Mouse (Mus musculus) cerebellum, postnatal 4 days (tissue): ENCODE measurements around the gene Foxm1.

Experiments used
- DNase-seq, 2 experiments: peaks; one replicate each; pipeline ENCODE4 v3.0.0; 2022; ENCODE audit warnings: low spot score in 2 of 2, mixed read lengths in 1 of 2

The Foxm1 gene

DNA sequence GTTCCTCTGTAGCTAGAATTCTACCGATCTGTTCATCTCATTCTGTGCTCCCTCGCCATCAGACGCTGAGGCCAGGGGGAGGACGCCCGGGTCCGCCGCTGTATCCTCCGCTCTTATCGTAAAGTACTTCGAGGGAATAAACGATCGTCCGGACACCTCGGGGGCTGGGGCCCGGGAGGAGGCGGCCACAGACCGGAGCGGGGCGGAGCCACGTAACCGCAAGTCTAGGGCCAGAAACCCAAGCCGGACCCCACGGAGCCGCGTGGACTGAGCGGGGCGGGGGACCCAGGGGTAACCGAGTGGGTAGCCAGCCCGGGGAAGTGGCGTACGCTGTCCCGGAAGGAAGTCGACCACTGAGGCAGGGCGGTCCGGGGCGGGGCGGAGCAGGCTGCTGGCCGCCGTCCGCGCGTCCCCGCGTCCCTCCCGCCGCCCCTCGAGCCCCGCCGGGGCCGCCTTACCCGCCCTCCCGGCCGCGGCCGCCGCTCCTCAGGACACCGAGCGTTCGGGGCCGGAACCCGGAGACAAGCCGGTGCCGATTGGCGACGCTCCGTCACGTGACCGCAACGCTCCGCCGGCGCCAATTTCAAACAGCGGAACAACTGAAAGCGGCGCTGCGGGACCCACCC, at the start of gene Foxm1, which contains the start of gene Rhno1:
TSS of gene Foxm1 (plus strand) at position 587 of the 626 bp plus-strand sequence.
TSS of gene Rhno1 (minus strand) at position 531 of the 626 bp plus-strand sequence.
- peak; percentile 55 to 86 for DNase-seq

DNA sequence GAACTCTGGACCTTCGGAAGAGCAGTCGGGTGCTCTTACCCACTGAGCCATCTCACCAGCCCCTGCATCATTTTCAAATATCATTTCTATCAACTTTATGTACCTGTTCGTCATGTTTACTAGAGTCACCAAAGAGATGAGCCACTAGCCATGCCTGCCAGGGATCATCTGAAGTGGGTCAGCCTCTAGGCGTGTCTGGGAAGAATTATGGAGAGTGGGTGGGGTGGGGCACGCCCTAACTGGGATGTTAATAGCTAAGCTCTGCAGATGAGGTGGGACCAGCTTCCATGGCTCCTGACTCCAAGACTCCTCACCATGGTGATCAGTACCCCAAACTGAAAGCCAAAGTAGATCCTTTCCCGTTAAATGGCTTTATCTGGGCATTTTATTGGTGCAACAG, 48.0 kb upstream of the Foxm1 start:
- DNase-seq = no peak

DNA sequence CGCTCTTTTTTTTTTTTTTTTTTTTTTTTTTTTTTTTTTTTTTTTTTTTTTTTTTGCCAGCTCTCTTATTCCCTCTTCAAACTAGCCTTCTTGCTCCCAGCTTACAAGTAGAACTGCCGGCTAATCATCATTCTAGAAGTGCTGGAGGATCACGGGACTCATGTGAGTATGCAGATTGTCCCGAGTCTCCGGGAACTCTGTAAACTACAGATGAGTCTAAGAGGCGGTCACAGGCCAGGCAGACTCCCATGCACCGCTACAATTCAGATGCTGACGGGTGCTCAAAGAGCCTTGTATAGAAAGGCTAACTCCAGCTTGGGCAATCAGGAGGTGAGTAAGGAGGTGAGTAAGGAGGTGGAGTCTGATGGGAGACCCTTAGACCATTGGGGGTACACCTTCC, 47.2 kb upstream of the Foxm1 start:
- DNase-seq = no peak

DNA sequence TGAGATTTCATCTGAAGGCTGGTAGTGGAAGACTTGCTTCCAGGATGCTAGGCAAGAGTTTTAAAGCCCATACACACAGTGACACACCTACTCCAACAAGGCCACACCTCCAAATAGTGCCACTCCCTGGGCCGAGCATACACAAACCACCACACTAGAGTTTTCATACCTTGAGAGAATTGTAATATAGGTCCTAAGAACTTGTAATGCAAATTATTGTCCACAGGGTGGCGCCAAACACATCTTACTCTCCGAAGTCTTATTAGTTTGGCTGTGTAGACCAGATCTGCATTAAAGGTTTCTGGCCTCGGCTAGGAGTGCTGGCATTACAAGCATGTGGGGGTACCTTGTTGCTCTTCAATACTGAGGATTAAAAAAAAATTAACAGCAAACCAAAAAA, 44.5 kb upstream of the Foxm1 start:
- peak in 1 of 2 experiments; percentile 45 for DNase-seq

DNA sequence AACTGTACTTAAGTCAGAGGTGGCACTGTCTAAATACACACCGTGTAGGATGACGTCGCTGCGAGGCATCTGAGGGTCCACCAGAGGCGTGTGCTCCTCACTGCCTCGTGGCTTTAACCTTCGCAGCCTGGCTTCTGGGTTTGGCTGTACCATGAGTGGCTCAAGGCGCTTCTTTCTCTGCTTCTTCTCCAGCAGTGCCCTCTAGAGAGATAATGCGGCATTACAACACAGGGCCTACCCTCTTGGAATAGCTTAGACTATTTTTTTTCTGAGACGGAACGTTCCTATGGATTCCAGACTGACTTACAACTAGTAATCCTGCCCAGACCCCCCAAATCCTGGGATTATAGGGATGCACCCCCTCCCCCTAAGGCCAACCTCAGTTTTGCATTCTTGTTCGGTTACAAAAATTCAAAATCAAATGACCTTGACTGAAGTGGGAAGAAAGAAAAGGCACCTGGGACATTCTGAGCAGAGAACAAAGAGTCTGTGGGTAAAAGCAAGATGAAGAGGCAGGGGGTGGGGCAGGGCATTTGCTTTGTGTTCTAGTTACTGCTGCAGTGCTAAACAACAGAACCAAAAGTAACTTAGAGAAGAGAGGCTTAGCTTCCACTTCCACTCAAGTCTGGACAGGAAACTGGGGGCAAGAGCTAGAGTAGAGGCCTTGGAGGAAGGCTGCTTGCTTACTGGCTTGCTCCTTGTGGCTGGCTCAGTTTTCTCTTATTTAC, 28.2 kb upstream of the Foxm1 start:
- peak; percentile 64 to 84 for DNase-seq

DNA sequence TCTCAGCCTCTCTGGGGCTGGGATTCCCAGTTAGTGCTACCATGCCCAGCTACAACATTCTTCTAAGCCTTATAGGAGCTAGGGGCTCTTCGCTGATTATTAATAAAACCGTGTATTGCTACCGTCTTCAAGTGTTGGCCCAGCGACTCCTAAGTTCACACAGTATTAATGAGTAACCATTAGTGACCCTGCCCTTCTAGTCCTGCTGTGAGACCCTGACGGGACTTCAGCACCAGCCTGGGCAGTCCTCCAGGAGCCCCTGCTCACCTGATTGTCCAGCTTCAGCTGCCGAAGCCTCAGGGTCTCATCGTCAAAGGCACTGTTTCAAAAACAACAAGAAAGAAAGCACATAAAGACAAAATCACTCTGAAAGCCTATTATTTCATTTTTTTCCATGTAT, 25.3 kb upstream of the Foxm1 start:
- DNase-seq = no peak

DNA sequence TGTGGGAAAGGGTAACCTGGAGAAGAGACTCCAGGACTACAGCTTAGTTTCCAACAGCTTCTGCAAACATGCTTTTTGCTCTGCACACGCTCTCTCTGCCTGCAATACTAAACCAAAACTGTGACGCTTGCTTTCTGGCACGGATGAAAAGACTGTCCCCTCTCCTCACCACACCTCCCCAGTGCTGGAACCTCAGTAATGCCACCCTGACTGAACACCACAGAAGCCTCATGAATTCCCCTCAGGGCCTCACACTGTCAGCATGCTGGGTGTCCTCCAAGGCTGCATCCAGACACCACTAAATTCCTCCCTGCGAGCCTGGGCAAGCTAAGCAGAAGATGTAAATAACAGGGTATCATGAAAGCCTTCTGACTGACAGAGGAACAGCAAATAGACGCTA, 23.9 kb upstream of the Foxm1 start:
- DNase-seq = no peak

DNA sequence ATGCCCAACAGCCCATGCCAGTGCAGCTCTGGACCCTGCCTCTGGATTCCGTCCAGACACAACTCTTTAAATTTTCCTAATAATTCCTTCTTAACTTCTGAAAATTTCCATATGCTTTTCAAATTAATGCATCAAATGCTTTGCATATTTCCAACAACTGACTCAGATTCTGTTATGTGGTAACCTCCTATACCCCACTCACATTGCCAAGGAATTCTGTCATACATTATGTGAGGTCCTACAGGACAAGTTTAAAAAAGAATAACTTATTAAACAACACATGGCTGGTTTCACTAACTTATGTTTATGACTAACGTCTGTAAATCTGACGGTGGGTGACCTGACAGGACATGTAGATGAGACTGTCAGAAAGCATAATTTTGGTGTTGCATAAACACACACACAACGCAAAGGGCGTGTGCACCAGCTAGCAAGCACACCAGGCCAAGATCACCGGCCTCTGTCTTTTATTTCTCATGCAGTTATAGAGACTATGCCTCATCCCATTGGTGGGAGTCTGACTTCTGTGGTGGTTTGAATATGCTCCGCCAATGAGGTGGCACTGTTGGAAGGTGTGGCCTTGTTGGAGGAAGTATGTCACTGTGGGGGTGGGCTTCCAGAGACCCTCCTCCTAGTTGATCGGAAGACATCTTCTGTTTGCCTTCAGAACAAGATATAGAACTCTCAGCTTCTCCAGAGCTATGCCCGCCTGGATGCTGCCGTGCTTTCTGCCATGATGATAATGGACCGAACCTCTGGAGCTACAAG, 20.6 kb upstream of the Foxm1 start:
- no peak for DNase-seq

DNA sequence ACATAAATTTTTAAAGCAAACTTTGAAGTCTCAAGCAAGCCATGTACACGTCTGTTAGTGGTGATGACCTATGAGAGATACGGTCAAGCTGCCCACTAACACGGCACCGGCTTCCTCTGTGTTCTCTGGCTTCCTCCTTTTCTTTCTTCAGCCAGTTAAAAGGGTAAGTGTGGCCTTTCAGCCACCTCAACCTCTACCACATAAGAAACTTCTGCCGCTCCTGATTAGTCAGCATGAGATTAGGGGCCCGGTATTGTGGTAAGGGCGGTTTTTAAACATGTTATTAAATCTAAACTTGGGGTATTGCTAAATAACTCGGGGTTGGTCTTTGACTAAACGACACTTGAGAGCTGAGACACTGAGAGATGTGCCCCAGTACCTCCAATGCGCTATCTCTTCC, 17.1 kb upstream of the Foxm1 start:
- no peak for DNase-seq

DNA sequence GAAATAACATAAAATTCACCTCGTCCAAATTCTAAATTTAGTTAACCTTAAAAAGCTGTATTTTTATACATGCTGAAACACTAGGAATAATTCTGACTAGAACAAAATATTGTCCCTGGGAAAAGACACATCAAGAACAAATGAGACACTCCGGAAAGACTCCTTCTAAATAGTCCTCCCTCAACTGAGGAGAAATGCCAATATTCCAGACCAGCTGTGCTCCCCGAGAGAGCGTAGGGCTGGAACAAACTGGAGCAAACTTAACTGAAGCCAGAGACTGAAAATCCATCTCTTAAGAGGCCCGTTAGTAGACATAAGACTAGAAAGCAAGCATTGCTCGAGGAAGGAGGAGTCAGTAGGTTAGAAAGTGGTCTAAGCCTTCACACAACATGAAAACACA, 16.0 kb upstream of the Foxm1 start:
- DNase-seq = no peak

DNA sequence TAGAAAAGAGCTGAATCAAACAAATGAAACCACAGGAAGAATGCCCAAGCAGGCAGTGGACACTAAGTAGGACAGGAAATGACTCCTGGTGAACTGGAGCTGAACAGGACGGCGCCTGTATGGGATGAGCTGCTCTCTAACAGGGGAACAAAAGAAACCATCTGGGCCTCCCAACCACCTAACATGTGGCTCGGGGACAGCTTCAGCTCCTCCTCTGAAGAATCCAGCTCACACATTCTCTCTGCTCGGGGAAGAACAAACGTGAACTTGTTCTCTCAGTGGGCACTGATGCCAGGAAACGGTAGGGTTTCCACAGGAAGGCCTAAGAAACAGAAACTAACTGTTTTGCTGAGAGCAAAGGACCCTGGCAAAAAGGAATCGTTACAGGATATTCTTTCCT, 13.1 kb upstream of the Foxm1 start:
- no peak for DNase-seq

DNA sequence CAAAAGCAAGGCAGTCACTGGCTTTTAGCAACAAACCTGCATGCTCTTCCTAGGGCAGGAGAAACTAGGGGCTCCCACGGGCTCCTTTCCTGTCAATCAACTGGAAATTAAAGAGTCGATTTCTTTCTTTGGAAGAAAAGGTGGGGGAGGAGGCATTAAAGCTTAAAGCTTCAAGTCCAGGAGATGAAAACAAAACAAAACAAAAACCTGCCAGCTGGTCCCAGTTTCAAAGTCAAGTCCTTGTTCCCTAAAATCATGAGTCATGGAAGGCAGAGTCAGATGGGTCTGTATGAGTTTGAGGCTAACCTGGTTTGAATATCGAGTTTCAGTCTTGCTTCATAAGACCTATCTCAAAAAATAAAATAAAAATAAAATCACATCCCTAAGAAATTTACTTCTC, 8.6 kb upstream of the Foxm1 start:
- DNase-seq = no peak

DNA sequence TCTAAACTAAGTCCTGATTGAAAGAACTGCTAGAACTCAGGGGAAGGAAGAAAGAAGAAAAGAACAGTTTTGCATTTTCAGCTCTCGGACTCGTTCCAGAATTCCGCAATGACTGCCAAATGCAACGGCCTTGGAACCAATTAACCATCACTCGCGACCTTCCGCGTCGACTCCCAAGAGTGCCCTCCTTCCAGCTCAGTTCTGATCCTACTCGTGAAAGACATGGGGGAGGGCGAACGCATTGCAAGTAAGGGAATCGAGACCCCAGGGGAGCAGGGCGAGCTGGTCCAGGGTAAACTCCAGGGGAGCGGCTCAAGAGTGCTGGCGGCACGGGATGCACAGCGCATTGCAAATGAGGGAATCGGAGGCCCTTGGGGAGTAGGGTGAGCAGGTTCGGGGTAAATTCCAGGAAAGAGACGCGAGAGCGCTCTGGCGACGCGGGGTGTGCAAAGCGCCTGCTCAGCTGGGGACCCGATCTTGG, 7.5 kb upstream of the Foxm1 start:
- DNase-seq = peak in 1 of 2 experiments; percentile 50

DNA sequence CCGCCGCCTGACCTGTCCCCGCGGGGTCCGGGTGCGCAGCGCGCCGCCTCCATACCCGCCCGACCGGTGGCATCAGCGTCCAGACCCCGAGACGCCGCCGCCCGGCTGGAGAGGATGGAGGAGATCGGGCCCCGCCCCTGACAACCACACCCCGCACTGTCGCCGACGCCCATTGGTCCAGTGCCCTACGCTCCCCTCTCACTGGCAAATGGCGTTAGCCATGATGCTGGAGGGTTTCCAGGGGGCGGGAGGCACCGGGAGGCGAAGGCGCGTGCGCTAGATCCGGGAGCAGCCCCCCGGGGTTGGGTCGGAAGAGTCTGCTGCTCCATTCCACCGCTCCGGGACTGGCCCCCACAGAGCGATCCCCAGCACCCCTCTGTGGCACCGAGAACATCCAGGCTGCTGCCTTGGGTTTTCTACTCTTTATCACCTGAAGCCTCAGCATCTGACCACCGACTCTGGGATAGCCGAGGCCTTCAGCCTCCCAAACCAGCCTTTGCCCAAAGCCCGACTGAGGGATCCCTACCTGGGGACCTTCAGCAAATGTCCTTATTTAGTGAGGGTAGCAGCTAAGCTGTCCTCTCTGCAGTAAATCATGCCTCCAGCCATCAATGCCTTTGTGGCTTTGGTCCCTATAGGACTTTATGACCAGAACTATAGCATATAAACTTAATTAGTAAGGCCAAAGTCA, 6.9 kb upstream of the Foxm1 start, which contains the start of gene Tulp3:
TSS of gene Tulp3 (minus strand) at position 126 of the 691 bp plus-strand sequence.
- DNase-seq = peak; percentile 96 to 97

DNA sequence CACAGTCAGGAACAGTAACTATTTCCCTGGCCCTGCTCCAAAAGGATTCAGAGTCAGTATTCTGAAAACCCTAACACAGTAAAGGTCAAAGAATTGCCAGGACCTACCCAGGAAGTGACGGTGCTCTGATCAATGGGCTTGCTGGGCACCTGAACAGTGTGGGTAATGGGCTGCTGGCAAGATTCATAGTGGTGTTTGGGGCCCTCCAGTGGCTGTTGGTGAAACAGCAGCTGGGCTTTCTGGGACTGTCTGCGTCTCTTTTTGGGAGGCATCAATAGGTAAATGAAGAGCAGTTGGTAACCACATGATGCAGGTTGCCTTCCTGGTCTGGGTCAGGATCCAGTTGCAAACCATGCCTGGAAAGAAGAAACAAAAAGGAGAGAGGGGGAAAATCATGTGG, 3.8 kb upstream of the Foxm1 start:
- DNase-seq = peak; percentile 71 to 79

DNA sequence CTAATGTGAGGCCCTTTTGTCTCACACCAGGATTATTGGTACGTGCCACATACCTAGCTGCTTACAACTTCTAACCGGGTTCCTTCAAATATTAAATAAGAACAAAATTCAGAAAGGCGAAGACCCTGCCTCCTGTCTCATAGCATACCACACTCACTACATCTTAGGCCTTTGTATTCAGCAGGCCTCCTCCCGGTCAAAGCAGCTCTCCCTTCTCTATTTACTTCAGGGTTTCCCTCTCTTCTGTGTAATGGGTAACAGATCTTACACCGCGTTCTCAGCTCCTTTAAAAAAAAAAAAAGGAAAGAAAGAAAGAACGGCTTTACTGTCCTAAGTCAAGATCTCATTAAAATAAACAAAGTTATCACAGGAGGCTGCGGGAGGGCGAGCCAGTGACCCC, 866 bp upstream of the Foxm1 start:
- DNase-seq = no peak

DNA sequence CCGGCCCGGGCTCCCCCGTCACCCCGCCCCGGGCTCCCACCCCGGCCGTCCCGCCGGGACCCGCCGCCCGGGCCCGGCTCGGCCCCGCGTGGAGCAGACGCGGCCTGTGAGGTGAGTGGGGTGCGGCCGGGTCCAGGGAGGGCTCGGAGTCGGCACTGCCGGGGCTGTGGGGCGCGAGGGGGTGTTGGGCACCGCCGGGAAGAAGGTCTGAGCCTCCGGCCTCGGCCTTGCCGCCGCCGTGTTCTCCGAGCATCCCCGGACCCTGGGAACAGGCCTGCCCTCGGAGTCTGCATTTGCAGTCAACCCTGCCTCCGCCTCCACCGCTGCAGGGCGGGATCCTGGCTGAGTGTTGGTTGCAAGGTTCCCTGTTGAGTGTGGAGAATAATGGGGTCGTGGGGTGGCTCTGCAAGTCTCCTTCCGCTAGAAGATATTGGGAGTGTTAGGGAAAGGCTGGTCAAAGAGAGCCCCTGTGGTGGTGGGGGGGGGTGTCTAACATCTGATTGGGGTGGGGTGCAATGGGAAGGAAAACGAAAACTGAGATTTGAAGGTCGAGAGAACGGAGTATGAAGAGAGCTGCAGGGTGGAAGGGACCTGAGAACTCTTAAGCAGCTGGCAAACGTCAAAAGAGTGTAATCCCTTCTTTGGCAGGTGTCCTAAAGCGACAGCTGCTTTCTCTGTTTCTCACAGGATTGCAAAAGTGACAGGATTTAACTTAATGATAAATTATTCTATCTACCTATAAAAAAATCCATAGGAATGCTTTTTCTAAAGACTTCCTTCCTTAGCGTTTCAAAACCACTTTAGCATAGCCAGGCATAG, 449 bp downstream of the Foxm1 start:
- no peak for DNase-seq

DNA sequence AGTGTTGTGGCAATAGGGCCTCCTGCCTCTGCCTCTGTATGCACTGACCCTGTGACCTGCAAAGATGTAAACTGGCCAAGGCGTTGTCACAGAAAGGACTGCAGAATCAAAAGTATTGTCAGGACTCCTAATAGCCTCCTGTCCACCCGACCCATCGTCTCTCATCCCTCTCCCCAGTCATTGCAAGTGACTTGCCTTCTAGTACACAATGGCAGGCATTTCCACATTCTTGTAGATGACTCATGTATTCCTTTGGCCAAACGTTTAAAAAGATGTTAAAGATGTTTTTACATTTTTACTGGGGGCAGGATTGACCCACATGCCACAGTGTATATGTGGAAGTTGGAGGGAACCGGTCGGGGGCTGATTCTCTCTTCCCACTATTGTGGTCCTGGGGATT, 2.0 kb downstream of the Foxm1 start:
- no peak for DNase-seq

DNA sequence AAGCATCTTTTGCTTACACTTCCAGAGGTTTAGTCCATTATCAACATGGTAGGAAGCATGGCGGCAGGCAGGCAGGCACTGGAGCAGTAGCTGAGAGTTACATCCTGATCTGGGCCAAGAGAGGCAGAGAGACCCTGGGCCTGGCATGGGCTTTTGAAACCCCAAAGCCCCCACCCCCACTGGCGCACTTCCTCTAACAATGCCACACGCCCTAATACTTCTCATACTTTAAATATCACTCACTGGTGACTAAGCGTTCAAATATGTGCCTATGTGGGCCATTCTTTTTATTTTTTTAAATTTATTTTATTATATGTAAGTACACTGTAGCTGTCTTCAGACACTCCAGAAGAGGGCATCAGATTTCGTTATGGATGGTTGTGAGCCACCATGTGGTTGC, 3.7 kb downstream of the Foxm1 start:
- no peak for DNase-seq

DNA sequence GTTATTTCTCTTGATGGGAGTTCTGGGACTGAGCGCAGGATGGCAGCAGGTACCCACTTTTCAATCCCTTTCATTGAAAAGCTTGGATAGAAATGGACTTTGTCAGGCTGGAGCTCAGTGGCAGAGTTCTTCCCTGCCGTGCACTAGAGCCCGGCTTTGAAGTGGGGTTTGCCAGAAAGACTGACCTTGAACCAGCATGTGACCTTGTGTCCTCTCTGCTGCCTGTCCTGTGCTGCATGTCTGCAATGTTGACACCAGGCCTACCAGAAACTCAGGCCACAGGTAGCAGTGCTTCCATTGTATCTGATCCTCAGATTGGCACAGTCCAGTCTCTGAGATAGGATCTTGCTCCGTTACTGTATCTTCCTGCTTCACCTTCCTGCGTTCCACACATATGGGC, 7.3 kb downstream of the Foxm1 start:
- no peak for DNase-seq

DNA sequence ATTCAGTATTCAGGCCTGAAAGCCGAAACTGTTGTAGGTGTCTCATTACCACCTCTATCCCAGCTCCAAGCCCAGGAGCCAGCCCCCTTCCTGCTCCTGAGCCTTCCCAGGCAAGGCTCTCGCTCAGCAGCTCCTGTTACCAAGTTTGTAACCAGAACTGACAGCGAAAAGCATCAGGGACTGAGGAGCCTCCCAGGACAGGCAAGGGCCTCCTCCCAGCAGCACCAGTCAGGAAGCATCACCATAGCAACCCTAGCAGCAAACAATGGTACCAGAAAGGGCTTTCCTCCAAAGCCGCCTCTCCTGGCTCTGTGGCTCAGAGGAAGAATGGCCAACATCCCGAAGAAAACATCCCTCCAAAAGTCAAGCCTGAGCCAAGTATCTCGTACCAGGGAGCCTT, 12.4 kb downstream of the Foxm1 start, which contains the start of the genes Tex52 and Gm44596:
TSS of gene Tex52 (plus strand) at position 265 of the 400 bp plus-strand sequence.
TSS of gene Gm44596 (plus strand) at position 312 of the 400 bp plus-strand sequence.
- no peak for DNase-seq
